Mouse (Mus musculus): ENCODE measurements around the gene Fcrl6. TPM values are rescaled to one million over a fixed set of nuclear protein-coding genes. Genes with fewer than 3 reads are reported as not detected.
A peak's percentile ranks its signal among the peaks of the same experiment; 100 is the strongest.

The Fcrl6 gene
- total RNA-seq, 1 experiment, result not detected

GRCm38 (mm10) chr1:172614654-172615053 is 12.3 kb upstream of the Fcrl6 start:
- in situ Hi-C loops (cut with MboI; ENCODE audit: low sequenced_read_pairs in 2 of 2, unreplicated experiment in 2 of 2), result no loop called here
- H3K27ac ChIP-seq (ENCODE audit: insufficient read depth, low read depth, low read length, poor library complexity, severe bottlenecking), result no peak overlapping the region
- H3K4me3 ChIP-seq (ENCODE audit: insufficient read depth in 1 of 2, low read depth in 1 of 2, low read length in 2 of 2, poor library complexity in 1 of 2, severe bottlenecking in 1 of 2), result no peak overlapping the region

GRCm38 (mm10) chr1:172612745-172613144 is 10.4 kb upstream of the Fcrl6 start:
- no peak overlapping the region for H3K27ac ChIP-seq (ENCODE audit: insufficient read depth, low read depth, low read length, poor library complexity, severe bottlenecking)
- no peaks in the 10 kb centered on the region for H3K9me3 ChIP-seq (ENCODE audit: control insufficient read depth, insufficient read depth, low read depth, low read length)
- no peak overlapping the region for H3K9ac ChIP-seq (ENCODE audit: insufficient read depth, low read depth, low read length, poor library complexity, severe bottlenecking)
- no peaks in the 10 kb centered on the region for H3K36me3 ChIP-seq (ENCODE audit: control insufficient read depth, insufficient read depth, low read length, poor library complexity, severe bottlenecking)
- no peak overlapping the region for H3K4me3 ChIP-seq (ENCODE audit: insufficient read depth in 1 of 2, low read depth in 1 of 2, low read length in 2 of 2, poor library complexity in 1 of 2, severe bottlenecking in 1 of 2)
- H3K4me1 ChIP-seq (ENCODE audit: control insufficient read depth in 2 of 2, insufficient read depth in 2 of 2, low read length in 2 of 2, poor library complexity in 1 of 2), result 0 out of 4 replicates have a peak, but pooled peaks cover 0 to 1% of the 10 kb centered on the region in 2 experiments
- no peak for DNase-seq (ENCODE audit: low read depth, low spot score)
- in situ Hi-C loops (cut with MboI; ENCODE audit: low sequenced_read_pairs in 2 of 2, unreplicated experiment in 2 of 2), result no loop called here
- TF ChIP-seq HCFC1 (IDR thresholded peaks at IDR 0.05; ENCODE audit: borderline replicate concordance, insufficient read depth, low read length) (no peak), ZNF384 (IDR thresholded peaks at IDR 0.05; ENCODE audit: low read depth, low read length) (no peak)

More at GRCm38 (mm10) chr1:172614654-172615053, 12.3 kb upstream of the Fcrl6 start:
- no peak for DNase-seq (ENCODE audit: low read depth, low spot score)
- no peak for TF ChIP-seq MAFK (IDR thresholded peaks at IDR 0.05; ENCODE audit: insufficient read depth, low read depth, low read length)
- TF ChIP-seq CHD2 (IDR thresholded peaks at IDR 0.05; ENCODE audit: low read depth, low read length), result no peak
- TF ChIP-seq HCFC1 (IDR thresholded peaks at IDR 0.05; ENCODE audit: borderline replicate concordance, insufficient read depth, low read length), result no peak
- no peak for TF ChIP-seq ZNF384 (IDR thresholded peaks at IDR 0.05; ENCODE audit: low read depth, low read length)
- no peak for TF ChIP-seq ZC3H11A (IDR thresholded peaks at IDR 0.05; ENCODE audit: borderline replicate concordance, low read depth, low read length)
- Histone ChIP-seq H3K9ac (ENCODE audit: insufficient read depth, low read depth, low read length, poor library complexity, severe bottlenecking) (no peak overlapping the region), H3K36me3 (ENCODE audit: control insufficient read depth, insufficient read depth, low read length, poor library complexity, severe bottlenecking) (no peaks in the 10 kb centered on the region), H3K4me1 (ENCODE audit: control insufficient read depth in 2 of 2, insufficient read depth in 2 of 2, low read length in 2 of 2, poor library complexity in 1 of 2) (0 out of 4 replicates have a peak, but pooled peaks cover 0 to 1% of the 10 kb centered on the region in 2 experiments), H3K9me3 (ENCODE audit: control insufficient read depth, insufficient read depth, low read depth, low read length) (no peaks in the 10 kb centered on the region)

GRCm38 (mm10) chr1:172611304-172611703 is 9.0 kb upstream of the Fcrl6 start:
- Histone ChIP-seq H3K36me3 (ENCODE audit: control insufficient read depth, insufficient read depth, low read length, poor library complexity, severe bottlenecking) (no peaks in the 10 kb centered on the region), H3K4me3 (ENCODE audit: insufficient read depth in 1 of 2, low read depth in 1 of 2, low read length in 2 of 2, poor library complexity in 1 of 2, severe bottlenecking in 1 of 2) (no peak overlapping the region), H3K9ac (ENCODE audit: insufficient read depth, low read depth, low read length, poor library complexity, severe bottlenecking) (no peak overlapping the region), H3K4me1 (ENCODE audit: control insufficient read depth in 2 of 2, insufficient read depth in 2 of 2, low read length in 2 of 2, poor library complexity in 1 of 2) (no peaks in the 10 kb centered on the region), H3K27ac (ENCODE audit: insufficient read depth, low read depth, low read length, poor library complexity, severe bottlenecking) (no peak overlapping the region), H3K9me3 (ENCODE audit: control insufficient read depth, insufficient read depth, low read depth, low read length) (no peaks in the 10 kb centered on the region)
- in situ Hi-C loops (cut with MboI; ENCODE audit: low sequenced_read_pairs in 2 of 2, unreplicated experiment in 2 of 2), result no loop called here
- no peak for DNase-seq (ENCODE audit: low read depth, low spot score)
- TF ChIP-seq ZNF384 (IDR thresholded peaks at IDR 0.05; ENCODE audit: low read depth, low read length) (no peak), MAFK (IDR thresholded peaks at IDR 0.05; ENCODE audit: insufficient read depth, low read depth, low read length) (no peak), CHD2 (IDR thresholded peaks at IDR 0.05; ENCODE audit: low read depth, low read length) (no peak), HCFC1 (IDR thresholded peaks at IDR 0.05; ENCODE audit: borderline replicate concordance, insufficient read depth, low read length) (no peak), ZC3H11A (IDR thresholded peaks at IDR 0.05; ENCODE audit: borderline replicate concordance, low read depth, low read length) (no peak)

- no peaks in the 10 kb centered on the region for H3K4me1 ChIP-seq (ENCODE audit: control insufficient read depth in 2 of 2, insufficient read depth in 2 of 2, low read length in 2 of 2, poor library complexity in 1 of 2)
- in situ Hi-C loops (cut with MboI; ENCODE audit: low sequenced_read_pairs in 2 of 2, unreplicated experiment in 2 of 2), result no loop called here
- no peak overlapping the region for H3K4me3 ChIP-seq (ENCODE audit: insufficient read depth in 1 of 2, low read depth in 1 of 2, low read length in 2 of 2, poor library complexity in 1 of 2, severe bottlenecking in 1 of 2)
- TF ChIP-seq ZC3H11A (IDR thresholded peaks at IDR 0.05; ENCODE audit: borderline replicate concordance, low read depth, low read length), result 0 out of 2 replicates have a peak, but pooled peaks have one; percentile 28
- TF ChIP-seq HCFC1 (IDR thresholded peaks at IDR 0.05; ENCODE audit: borderline replicate concordance, insufficient read depth, low read length), result no peak
- no peak for TF ChIP-seq CHD2 (IDR thresholded peaks at IDR 0.05; ENCODE audit: low read depth, low read length)
- no peak for TF ChIP-seq MAFK (IDR thresholded peaks at IDR 0.05; ENCODE audit: insufficient read depth, low read depth, low read length)
- DNase-seq (ENCODE audit: low read depth, low spot score), result peak; percentile 51
- no peak overlapping the region for H3K27ac ChIP-seq (ENCODE audit: insufficient read depth, low read depth, low read length, poor library complexity, severe bottlenecking)
- H3K9me3 ChIP-seq (ENCODE audit: control insufficient read depth, insufficient read depth, low read depth, low read length), result no peaks in the 10 kb centered on the region
- no peak overlapping the region for H3K9ac ChIP-seq (ENCODE audit: insufficient read depth, low read depth, low read length, poor library complexity, severe bottlenecking)
- H3K36me3 ChIP-seq (ENCODE audit: control insufficient read depth, insufficient read depth, low read length, poor library complexity, severe bottlenecking), result no peaks in the 10 kb centered on the region
These were observed 7.9 kb downstream of the Fcrl6 start for GRCm38 (mm10) chr1:172594495-172594894.

GRCm38 (mm10) chr1:172593956-172594355 is 8.4 kb downstream of the Fcrl6 start:
- DNase-seq (ENCODE audit: low read depth, low spot score), result no peak
- Histone ChIP-seq H3K9me3 (ENCODE audit: control insufficient read depth, insufficient read depth, low read depth, low read length) (no peaks in the 10 kb centered on the region), H3K36me3 (ENCODE audit: control insufficient read depth, insufficient read depth, low read length, poor library complexity, severe bottlenecking) (no peaks in the 10 kb centered on the region), H3K27ac (ENCODE audit: insufficient read depth, low read depth, low read length, poor library complexity, severe bottlenecking) (no peak overlapping the region), H3K9ac (ENCODE audit: insufficient read depth, low read depth, low read length, poor library complexity, severe bottlenecking) (no peak overlapping the region), H3K4me3 (ENCODE audit: insufficient read depth in 1 of 2, low read depth in 1 of 2, low read length in 2 of 2, poor library complexity in 1 of 2, severe bottlenecking in 1 of 2) (no peak overlapping the region), H3K4me1 (ENCODE audit: control insufficient read depth in 2 of 2, insufficient read depth in 2 of 2, low read length in 2 of 2, poor library complexity in 1 of 2) (no peaks in the 10 kb centered on the region)
- TF ChIP-seq MAFK (IDR thresholded peaks at IDR 0.05; ENCODE audit: insufficient read depth, low read depth, low read length) (no peak), HCFC1 (IDR thresholded peaks at IDR 0.05; ENCODE audit: borderline replicate concordance, insufficient read depth, low read length) (no peak), CHD2 (IDR thresholded peaks at IDR 0.05; ENCODE audit: low read depth, low read length) (no peak), ZC3H11A (IDR thresholded peaks at IDR 0.05; ENCODE audit: borderline replicate concordance, low read depth, low read length) (no peak), ZNF384 (IDR thresholded peaks at IDR 0.05; ENCODE audit: low read depth, low read length) (no peak)
- in situ Hi-C loops (cut with MboI; ENCODE audit: low sequenced_read_pairs in 2 of 2, unreplicated experiment in 2 of 2), result no loop called here

All from ES-E14 (cell line).